Mouse (Mus musculus) lung, embryonic 14.5 days (tissue): Measurements from ENCODE around the gene Tbcd. TPM values are rescaled to one million over a fixed set of nuclear protein-coding genes. Genes with fewer than 3 reads are reported as not detected.

Experiments used
- ATAC-seq: fragments of 200-750 bp; cut with Nextera tagmentation; 2 replicates; pipeline ENCODE4 v1.8.0; 2017; ENCODE audit warnings: mild to moderate bottlenecking, moderate TSS enrichment, moderate library complexity; ENCODE audit not compliant: insufficient read depth
- DNase-seq: peaks from one replicate; pipeline ENCODE4 v3.0.0-alpha.2; 2015
- H3K27ac ChIP-seq: fragments of 300-500 bp; sonication (generic); 2 replicates; pipeline ENCODE4 v1.5.1; 2014; ENCODE audit warnings: low read depth, mild to moderate bottlenecking, moderate library complexity
- H3K27me3 ChIP-seq: fragments of 300-500 bp; sonication (generic); 2 replicates; pipeline ENCODE4 v1.6.1; 2014; ENCODE audit warnings: low read length, control low read depth; ENCODE audit not compliant: insufficient read depth
- H3K36me3 ChIP-seq: fragments of 300-500 bp; sonication (generic); 2 replicates; pipeline ENCODE4 v1.6.1; 2014; ENCODE audit warnings: control low read depth; ENCODE audit not compliant: insufficient read depth
- H3K4me1 ChIP-seq: fragments of 300-500 bp; sonication (generic); 2 replicates; pipeline ENCODE4 v1.6.1; 2014; ENCODE audit warnings: antibody characterized with exemption, control low read depth; ENCODE audit not compliant: insufficient read depth
- H3K4me2 ChIP-seq: fragments of 300-500 bp; sonication (generic); 2 replicates; pipeline ENCODE4 v1.6.1; 2014; ENCODE audit warnings: mild to moderate bottlenecking
- H3K4me3 ChIP-seq: fragments of 300-500 bp; sonication (generic); 2 replicates; pipeline ENCODE4 v1.5.1; 2014; ENCODE audit warnings: low read depth, low read length
- H3K9ac ChIP-seq: fragments of 300-500 bp; sonication (generic); 2 replicates; pipeline ENCODE4 v1.6.1; 2014
- H3K9me3 ChIP-seq: fragments of 300-500 bp; sonication (generic); 2 replicates; pipeline ENCODE4 v1.6.1; 2016; ENCODE audit warnings: low read depth, low read length, control low read depth
- CTCF ChIP-seq: IDR thresholded peaks from 2 replicates; pipeline ENCODE4 v1.5.1; 2016; ENCODE audit warnings: antibody characterized with exemption, low read depth
- WGBS: fragments of 180-500 bp; shearing (Covaris S2); extraction: QIAGEN DNeasy Blood & Tissue Kit; methylation state at CpG from one replicate; pipeline ENCODE4 v1.1.7; 2014; 5-methylcytosine and 5-hydroxymethylcytosine counted together
- polyA plus RNA-seq: library from polyadenylated mRNA; unstranded; fragments of >200 nt; fragmentation: Nextera tagmentation; extraction: Ambion mirVana; gene quantifications from 2 replicates; pipeline ENCODE4 v1.2.1, GENCODE M21; 2014

Tbcd gene
- polyA plus RNA-seq, 1 experiment from 2014 or later = 41.3 TPM

DNA sequence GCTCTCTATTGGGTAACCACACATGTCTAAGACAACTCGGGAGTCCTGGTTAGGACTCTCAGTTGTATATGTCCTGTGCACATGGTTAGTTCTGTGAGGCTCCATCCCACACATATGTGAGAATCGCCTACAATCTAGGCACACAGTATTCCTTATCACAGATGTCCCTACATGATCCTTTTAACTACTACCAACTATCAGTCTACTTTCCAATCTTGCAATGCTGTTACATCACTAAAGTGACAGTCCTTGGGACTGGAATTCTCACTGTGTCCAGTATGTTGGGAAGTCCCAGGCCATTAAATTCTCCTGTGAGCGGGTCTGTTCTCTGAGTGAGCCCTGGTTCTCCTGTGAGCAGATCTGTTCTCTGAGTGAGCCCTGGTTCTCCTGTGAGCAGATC, 101.7 kb downstream of the Tbcd start:
- no peak for DNase-seq
- Histone ChIP-seq H3K9me3 (no peaks in the 10 kb centered on the region), H3K4me1 (peaks cover 16% of the 10 kb centered on the region; the same call in 1 of the 2 replicates), H3K4me2 (no peak overlapping the region), H3K27ac (no peak overlapping the region), H3K9ac (no peak overlapping the region), H3K36me3 (no peaks in the 10 kb centered on the region), H3K4me3 (no peak overlapping the region), H3K27me3 (no peaks in the 10 kb centered on the region)
- 95% methylated on average over 3 of the region's 3 CpGs for WGBS
- ATAC-seq = no peak
- no peak for TF ChIP-seq CTCF

DNA sequence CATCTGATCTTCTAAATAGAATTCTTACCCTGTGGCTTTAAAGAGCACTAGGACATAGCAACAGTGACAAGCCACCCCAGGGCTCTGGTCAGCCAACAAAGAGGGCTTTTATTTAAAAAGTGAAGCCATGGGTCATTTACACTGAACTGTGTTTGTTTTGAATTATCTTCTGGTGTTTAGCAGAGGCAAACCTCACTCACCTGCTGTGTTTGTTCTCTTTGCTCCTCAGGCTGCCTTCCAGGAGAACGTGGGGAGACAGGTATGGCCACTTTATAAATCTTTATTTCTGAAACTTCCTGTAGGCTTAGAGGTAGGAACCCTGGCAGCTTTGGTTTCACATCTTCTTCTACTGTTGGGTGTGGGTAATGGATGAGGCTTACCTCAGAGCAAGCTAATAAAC, 105.0 kb downstream of the Tbcd start:
- no peak overlapping the region for H3K4me2 ChIP-seq
- no peaks in the 10 kb centered on the region for H3K9me3 ChIP-seq
- H3K27ac ChIP-seq = no peak overlapping the region
- ATAC-seq = no peak
- no peak overlapping the region for H3K9ac ChIP-seq
- 59% methylated on average over 1 of the region's 1 CpGs for WGBS
- no peak overlapping the region for H3K4me3 ChIP-seq
- no peaks in the 10 kb centered on the region for H3K27me3 ChIP-seq
- H3K4me1 ChIP-seq = 0 out of 2 replicates have a peak, but pooled peaks cover 4% of the 10 kb centered on the region
- H3K36me3 ChIP-seq = no peaks in the 10 kb centered on the region
- DNase-seq = no peak
- TF ChIP-seq CTCF = no peak

DNA sequence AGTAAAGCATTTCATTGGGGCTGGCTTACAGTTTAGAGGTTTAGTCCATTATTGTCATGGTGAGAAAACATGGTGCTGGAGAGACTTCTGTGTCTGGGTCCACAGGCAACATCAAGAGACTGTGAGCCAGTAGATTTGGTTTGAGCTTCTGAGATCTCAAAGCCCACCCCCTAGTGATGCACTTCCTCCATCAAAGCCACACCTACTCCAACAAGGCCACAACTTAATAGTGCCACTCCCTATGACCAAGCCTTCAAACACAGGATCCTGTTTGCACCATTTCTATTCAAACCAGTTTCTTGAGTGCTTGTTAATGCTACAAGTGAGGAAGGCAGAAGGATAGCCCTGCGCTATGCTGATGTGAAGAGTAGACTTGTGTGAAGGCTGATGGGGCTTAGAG, 106.2 kb downstream of the Tbcd start:
- Histone ChIP-seq H3K4me1 (0 out of 2 replicates have a peak, but pooled peaks cover under 1% of the 10 kb centered on the region), H3K36me3 (no peaks in the 10 kb centered on the region), H3K27me3 (no peaks in the 10 kb centered on the region), H3K9ac (no peak overlapping the region), H3K4me3 (no peak overlapping the region), H3K9me3 (no peaks in the 10 kb centered on the region), H3K27ac (no peak overlapping the region), H3K4me2 (no peak overlapping the region)
- WGBS = 100% methylated on average over 1 of the region's 1 CpGs
- DNase-seq (no peak), ATAC-seq (no peak)
- TF ChIP-seq CTCF = no peak

GRCm38 (mm10) chr11:121558522-121558921, 106.8 kb downstream of the Tbcd start:
- ATAC-seq (no peak), DNase-seq (no peak)
- H3K36me3 ChIP-seq = no peaks in the 10 kb centered on the region
- no peaks in the 10 kb centered on the region for H3K4me1 ChIP-seq
- TF ChIP-seq CTCF = no peak
- no peak overlapping the region for H3K27ac ChIP-seq
- 86% methylated on average over 3 of the region's 3 CpGs for WGBS
- no peaks in the 10 kb centered on the region for H3K9me3 ChIP-seq
- no peak overlapping the region for H3K4me3 ChIP-seq
- no peaks in the 10 kb centered on the region for H3K27me3 ChIP-seq
- H3K9ac ChIP-seq = no peak overlapping the region
- no peak overlapping the region for H3K4me2 ChIP-seq

DNA sequence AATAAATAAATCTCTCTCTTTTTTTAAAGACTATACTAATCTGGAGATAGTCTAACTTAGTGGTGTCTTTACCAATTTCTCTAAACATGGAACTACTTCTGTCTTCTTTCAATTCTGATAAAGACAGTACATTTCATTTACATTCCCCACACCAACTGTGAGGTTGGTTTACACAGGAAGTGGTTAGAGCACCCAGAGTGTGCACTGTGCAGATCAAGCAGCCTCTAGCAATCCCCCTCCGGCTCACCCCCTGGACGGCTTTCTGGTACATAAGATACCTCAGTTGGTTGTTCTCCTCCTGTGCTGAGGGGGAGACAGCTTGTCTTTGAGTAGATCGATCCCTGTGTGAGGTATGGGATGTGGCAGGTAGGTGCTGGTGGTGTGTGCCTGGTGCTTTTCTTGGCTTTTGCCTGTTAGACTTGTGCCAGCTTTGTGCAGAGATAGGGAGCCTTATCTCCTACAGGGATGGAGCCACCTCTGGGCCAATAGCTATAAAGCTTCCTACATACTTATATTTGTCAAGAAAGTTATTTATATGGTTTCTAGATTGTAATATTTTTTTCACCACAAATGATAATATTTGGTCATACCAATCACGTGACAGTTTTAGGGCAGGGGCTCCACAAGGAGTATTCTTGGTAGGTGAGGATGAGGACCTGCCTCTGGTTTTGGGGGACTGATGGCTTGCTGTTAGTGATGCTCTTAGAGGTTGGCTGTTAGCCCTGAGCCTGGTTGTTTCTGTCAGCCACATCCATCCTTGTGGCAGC, 108.0 kb downstream of the Tbcd start:
- DNase-seq = no peak
- 69% methylated on average over 4 of the region's 4 CpGs for WGBS
- Histone ChIP-seq H3K9me3 (no peaks in the 10 kb centered on the region), H3K4me3 (no peak overlapping the region), H3K27ac (no peak overlapping the region), H3K4me2 (no peak overlapping the region), H3K36me3 (no peaks in the 10 kb centered on the region), H3K9ac (no peak overlapping the region), H3K4me1 (no peaks in the 10 kb centered on the region), H3K27me3 (no peaks in the 10 kb centered on the region)
- no peak for TF ChIP-seq CTCF
- no peak for ATAC-seq

DNA sequence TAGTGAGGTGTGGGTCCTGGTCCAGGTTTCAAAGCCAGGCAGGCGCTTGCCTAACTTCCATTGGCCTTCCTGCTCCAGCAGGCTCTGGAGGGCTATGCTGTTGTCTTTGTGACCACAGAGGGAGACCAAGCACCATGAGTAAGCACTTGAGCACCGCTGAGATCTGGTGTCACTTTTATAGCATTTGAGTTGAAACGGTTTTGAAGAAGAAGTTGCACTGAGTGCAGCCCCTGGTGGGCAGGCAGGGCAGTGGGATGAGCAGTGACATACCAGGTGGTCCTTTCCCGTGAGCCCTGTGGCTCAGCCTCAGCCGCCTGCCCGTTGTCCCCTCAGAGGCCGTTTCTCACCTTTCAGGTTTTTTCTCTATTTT, 108.5 kb downstream of the Tbcd start:
- Histone ChIP-seq H3K4me1 (no peaks in the 10 kb centered on the region), H3K4me2 (no peak overlapping the region), H3K9ac (no peak overlapping the region), H3K4me3 (no peak overlapping the region), H3K27me3 (no peaks in the 10 kb centered on the region), H3K36me3 (no peaks in the 10 kb centered on the region), H3K27ac (no peak overlapping the region), H3K9me3 (no peaks in the 10 kb centered on the region)
- ATAC-seq = no peak
- peak; percentile 31; the same call in 1 of the 2 replicates for TF ChIP-seq CTCF
- DNase-seq = no peak
- WGBS = 62% methylated on average over 7 of the region's 7 CpGs

- Histone ChIP-seq H3K36me3 (no peaks in the 10 kb centered on the region), H3K4me2 (no peak overlapping the region), H3K27ac (no peak overlapping the region), H3K4me3 (no peak overlapping the region), H3K9ac (no peak overlapping the region), H3K4me1 (no peaks in the 10 kb centered on the region), H3K9me3 (no peaks in the 10 kb centered on the region), H3K27me3 (no peaks in the 10 kb centered on the region)
- no peak for TF ChIP-seq CTCF
- no peak for DNase-seq
- WGBS = 90% methylated on average over 5 of the region's 5 CpGs
- ATAC-seq = no peak
Observed at GRCm38 (mm10) chr11:121563312-121563711, 111.6 kb downstream of the Tbcd start.
